8 mouse cellular contexts compared by ENCODE assay signal in genomic region chr2:127247592-127248333, GRCm38 (mm10). TPM values are rescaled to one million over a fixed set of nuclear protein-coding genes. Genes with fewer than 3 reads are reported as not detected.
DNase-seq lines count a peak whose midpoint lies in the region; ATAC-seq and TF ChIP-seq lines count a peak whose summit lies in the region.

TSS of gene Ciao1 (minus strand) at chr2:127247816.
TSS of gene Tmem127 (plus strand) at chr2:127247908.

- WGBS in forebrain, embryonic 11.5 days = under 1% methylated on average over 53 of the region's 53 CpGs
- under 1% methylated on average over 53 of the region's 53 CpGs for WGBS in heart, embryonic 16.5 days
- under 1% methylated on average over 52 of the region's 53 CpGs for WGBS in liver, embryonic 15.5 days (ENCODE audit: insufficient replicate concordance)
- WGBS in neural tube, embryonic 12.5 days = under 1% methylated on average over 53 of the region's 53 CpGs

- peak within 1 kb of the TSS; percentile 88 to 96 (median 96) for H3K4me3 ChIP-seq in CH12.LX (replicated peaks in 1 of 3; ENCODE audit: low read depth in 2 of 3, low read length in 2 of 3, poor library complexity in 1 of 3)
- peak within 1 kb of the TSS; percentile 86 for H3K4me3 ChIP-seq in forebrain, embryonic 11.5 days (ENCODE audit: low read depth, low read length)
- H3K4me3 ChIP-seq in heart, embryonic 16.5 days (ENCODE audit: low read length) = peak within 1 kb of the TSS; percentile 67
- H3K4me3 ChIP-seq in liver, embryonic 15.5 days (replicated peaks) = peak within 1 kb of the TSS; percentile 95
- peak within 1 kb of the TSS; percentile 90 for H3K4me3 ChIP-seq in neural tube, embryonic 12.5 days

- TF ChIP-seq POLR2A in CH12.LX (IDR thresholded peaks at IDR 0.05; ENCODE audit: low read depth, low read length) = peak; percentile 82

- dilution Hi-C loops in CH12.LX (cut with MboI; ENCODE audit: extremely low pct_ligation_motif_present, extremely low pct_unique_long_range_greater_than_20kb, low sequenced_read_pairs) = no loop called here

- H3K9ac ChIP-seq in CH12.LX (ENCODE audit: insufficient read depth, low read depth) = peak within 1 kb of the TSS; percentile 88
- H3K9ac ChIP-seq in forebrain, embryonic 11.5 days (ENCODE audit: low read length) = peak within 1 kb of the TSS; percentile 77
- H3K9ac ChIP-seq in heart, embryonic 16.5 days (ENCODE audit: low read length) = peak within 1 kb of the TSS; percentile 92
- peak within 1 kb of the TSS; percentile 95 for H3K9ac ChIP-seq in liver, embryonic 15.5 days
- H3K9ac ChIP-seq in neural tube, embryonic 12.5 days = peak within 1 kb of the TSS; percentile 83

- no peaks in the 10 kb centered on the region for H3K9me3 ChIP-seq in CH12.LX (replicated peaks; ENCODE audit: low read length)
- no peaks in the 10 kb centered on the region for H3K9me3 ChIP-seq in forebrain, embryonic 11.5 days (ENCODE audit: control insufficient read depth, low read length)
- H3K9me3 ChIP-seq in heart, embryonic 16.5 days (replicated peaks; ENCODE audit: control insufficient read depth, low read length) = no peaks in the 10 kb centered on the region
- no peaks in the 10 kb centered on the region for H3K9me3 ChIP-seq in liver, embryonic 15.5 days (replicated peaks)
- H3K9me3 ChIP-seq in neural tube, embryonic 12.5 days = no peaks in the 10 kb centered on the region

- peaks cover 5 to 31% of the 10 kb centered on the region in 2 experiments for H3K4me1 ChIP-seq in CH12.LX (ENCODE audit: control insufficient read depth in 1 of 2, insufficient read depth in 2 of 2)
- H3K4me1 ChIP-seq in forebrain, embryonic 11.5 days (replicated peaks; ENCODE audit: control insufficient read depth, insufficient read depth, low read length) = peaks cover 10% of the 10 kb centered on the region
- H3K4me1 ChIP-seq in heart, embryonic 16.5 days (ENCODE audit: control insufficient read depth, insufficient read depth, low read length) = peaks cover 43% of the 10 kb centered on the region
- H3K4me1 ChIP-seq in liver, embryonic 15.5 days (replicated peaks) = peaks cover 52% of the 10 kb centered on the region
- peaks cover 20% of the 10 kb centered on the region for H3K4me1 ChIP-seq in neural tube, embryonic 12.5 days

- H3K4me2 ChIP-seq in CH12.LX (ENCODE audit: insufficient read depth, low read depth, poor library complexity, severe bottlenecking) = peak within 1 kb of the TSS; percentile 99
- H3K4me2 ChIP-seq in forebrain, embryonic 11.5 days (ENCODE audit: low read depth, low read length, severe bottlenecking) = peak within 1 kb of the TSS; percentile 95
- H3K4me2 ChIP-seq in heart, embryonic 16.5 days (ENCODE audit: low read depth, low read length) = peak within 1 kb of the TSS; percentile 88
- peak within 1 kb of the TSS; percentile 95 for H3K4me2 ChIP-seq in liver, embryonic 15.5 days
- peak within 1 kb of the TSS; percentile 100 for H3K4me2 ChIP-seq in neural tube, embryonic 12.5 days (replicated peaks)

- no peak for TF ChIP-seq EP300 in CH12.LX (IDR thresholded peaks at IDR 0.05; ENCODE audit: low read length)

- peaks cover 30 to 61% of the 10 kb centered on the region in 2 experiments for H3K36me3 ChIP-seq in CH12.LX (replicated peaks in 1 of 2; ENCODE audit: control insufficient read depth in 1 of 2, insufficient read depth in 1 of 2, low read length in 1 of 2)
- no peaks in the 10 kb centered on the region; the same call in 1 of the 2 replicates for H3K36me3 ChIP-seq in forebrain, embryonic 11.5 days (ENCODE audit: control insufficient read depth, insufficient read depth, low read length)
- H3K36me3 ChIP-seq in heart, embryonic 16.5 days (ENCODE audit: control insufficient read depth, insufficient read depth) = peaks cover 17% of the 10 kb centered on the region
- H3K36me3 ChIP-seq in liver, embryonic 15.5 days (replicated peaks) = peaks cover 37% of the 10 kb centered on the region
- peaks cover 37% of the 10 kb centered on the region for H3K36me3 ChIP-seq in neural tube, embryonic 12.5 days

- no peak for TF ChIP-seq RAD21 in CH12.LX (IDR thresholded peaks at IDR 0.05; ENCODE audit: low read depth, low read length)

- in situ Hi-C loops in CH12.LX (cut with MboI; ENCODE audit: low pct_ligation_motif_present, low pct_unique_long_range_greater_than_20kb, low sequenced_read_pairs) = no loop called here

- peak; percentile 98 for ATAC-seq in forebrain, embryonic 11.5 days (replicated peaks; ENCODE audit: low FRiP score)
- ATAC-seq in heart, embryonic 16.5 days (replicated peaks; ENCODE audit: extremely low read depth, insufficient read depth, low FRiP score) = peak; percentile 98
- ATAC-seq in liver, embryonic 15.5 days (ENCODE audit: insufficient read depth) = peak; percentile 99
- ATAC-seq in neural tube, embryonic 12.5 days (ENCODE audit: low FRiP score, low read depth) = peak; percentile 99

- peak; percentile 99 for DNase-seq in CH12.LX (ENCODE audit: extremely low read depth)
- DNase-seq in c-Kit-positive CD71-positive TER-119-negative erythroid progenitor cells, embryonic 14.5 days (ENCODE audit: low read depth) = peak; percentile 98
- peak; percentile 99 for DNase-seq in forebrain, embryonic 11.5 days (ENCODE audit: low spot score)
- peak; percentile 99 for DNase-seq in kidney, postnatal 36 days
- peak; percentile 99 for DNase-seq in telencephalon, adult 2 months (ENCODE audit: low read depth, low spot score)

- H3K79me2 ChIP-seq in CH12.LX (replicated peaks; ENCODE audit: control insufficient read depth, extremely low read depth, insufficient read depth, poor library complexity, severe bottlenecking) = peaks cover 17% of the 10 kb centered on the region

- no peak for TF ChIP-seq CTCF in CH12.LX (conservative IDR thresholded peaks at IDR 0.05 in 1 of 2, IDR thresholded peaks at IDR 0.05 in 1 of 2; ENCODE audit: low read depth in 2 of 2, low read length in 2 of 2)

- no peaks in the 10 kb centered on the region for H3K27me3 ChIP-seq in CH12.LX (replicated peaks)
- H3K27me3 ChIP-seq in forebrain, embryonic 11.5 days (ENCODE audit: control insufficient read depth, insufficient read depth, low read length) = no peaks in the 10 kb centered on the region
- H3K27me3 ChIP-seq in heart, embryonic 16.5 days (ENCODE audit: control insufficient read depth, insufficient read depth, low read length) = no peaks in the 10 kb centered on the region
- no peaks in the 10 kb centered on the region for H3K27me3 ChIP-seq in liver, embryonic 15.5 days
- H3K27me3 ChIP-seq in neural tube, embryonic 12.5 days (replicated peaks) = no peaks in the 10 kb centered on the region

- no peak within 1 kb of the TSS for H3K27ac ChIP-seq in CH12.LX (ENCODE audit: insufficient read depth, low read depth)
- H3K27ac ChIP-seq in forebrain, embryonic 11.5 days (ENCODE audit: low read depth, low read length) = 0 out of 2 replicates have a peak within 1 kb of the TSS, but pooled peaks have one; percentile 41
- H3K27ac ChIP-seq in heart, embryonic 16.5 days (ENCODE audit: low read length) = peak within 1 kb of the TSS; percentile 81
- H3K27ac ChIP-seq in liver, embryonic 15.5 days (replicated peaks) = peak within 1 kb of the TSS; percentile 89
- H3K27ac ChIP-seq in neural tube, embryonic 12.5 days = peak within 1 kb of the TSS; percentile 42; the same call in 1 of the 2 replicates

TF ChIP-seq in CH12.LX, 34 proteins besides CTCF, POLR2A, EP300 and RAD21 (continues in another document):
- TF ChIP-seq PAX5 (IDR thresholded peaks at IDR 0.05; ENCODE audit: low read length) (no peak), MAX (IDR thresholded peaks at IDR 0.05; ENCODE audit: low read length) (peak; percentile 49; the same call in 1 of the 2 replicates), ZNF384 (IDR thresholded peaks at IDR 0.05; ENCODE audit: low read depth, low read length) (no peak), ELF1 (IDR thresholded peaks at IDR 0.05; ENCODE audit: low read depth, low read length) (peak; percentile 95), POLR2AphosphoS2 (IDR thresholded peaks at IDR 0.05; ENCODE audit: low read depth, low read length) (no peak), HCFC1 (IDR thresholded peaks at IDR 0.05; ENCODE audit: low read depth, low read length) (peak; percentile 97), ZMIZ1 (IDR thresholded peaks at IDR 0.05; ENCODE audit: low read depth, low read length) (no peak), USF2 (conservative IDR thresholded peaks at IDR 0.05; ENCODE audit: low read depth, low read length) (0 out of 2 replicates have a peak, but pooled peaks have one; percentile 48), GABPA (IDR thresholded peaks at IDR 0.05; ENCODE audit: insufficient replicate concordance, low read depth, low read length) (peak; percentile 70; the same call in 1 of the 2 replicates), TBP (conservative IDR thresholded peaks at IDR 0.05; ENCODE audit: low read depth, low read length) (0 out of 2 replicates have a peak, but pooled peaks have one; percentile 63), CHD2 (IDR thresholded peaks at IDR 0.05; ENCODE audit: low read length) (peak; percentile 98), SMC3 (IDR thresholded peaks at IDR 0.05; ENCODE audit: low read depth, low read length) (no peak), KAT2A (IDR thresholded peaks at IDR 0.05; ENCODE audit: insufficient replicate concordance, low read length) (peak; percentile 96; the same call in 1 of the 2 replicates), USF1 (IDR thresholded peaks at IDR 0.05; ENCODE audit: low read depth, low read length) (peak; percentile 52), RCOR1 (conservative IDR thresholded peaks at IDR 0.05; ENCODE audit: low read depth, low read length) (no peak), SIN3A (IDR thresholded peaks at IDR 0.05; ENCODE audit: low read length) (peak; percentile 98), MXI1 (IDR thresholded peaks at IDR 0.05; ENCODE audit: low read depth, low read length) (peak; percentile 92)

RNA-seq across cellular contexts. Expression of gene Ciao1, which starts in this region (rescaled TPM):
- 72.1 and 79.0 TPM in 2 replicates for total RNA-seq in CH12.LX (2012; rRNA removed)
- 58.3 and 60.9 TPM in 2 replicates for total RNA-seq in CH12.LX (2014; rRNA removed)
- polyA plus RNA-seq in CH12.LX (2012; ENCODE audit: insufficient read length, low read depth) = 74.3 and 74.5 TPM in 2 replicates
- polyA plus RNA-seq in forebrain, embryonic 11.5 days (2014; fragmentation: Nextera tagmentation; extraction: Ambion mirVana) = 46.3 and 55.6 TPM in 2 replicates
- 59.6 and 68.9 TPM in 2 replicates for polyA plus RNA-seq in heart, embryonic 16.5 days (2015; fragmentation: Nextera tagmentation; extraction: Ambion mirVana)
- 39.9 and 40.7 TPM in 2 replicates for polyA plus RNA-seq in liver, embryonic 15.5 days (2015; fragmentation: Nextera tagmentation; extraction: Ambion mirVana)
- 64.1 and 64.5 TPM in 2 replicates for polyA plus RNA-seq in neural tube, embryonic 12.5 days (2016; fragmentation: Nextera tagmentation; extraction: Ambion mirVana)

RNA-seq across cellular contexts. Expression of gene Tmem127, which starts in this region (rescaled TPM):
- total RNA-seq in CH12.LX (2012; rRNA removed) (11.5 and 12.0 TPM in 2 replicates), CH12.LX (2014; rRNA removed) (12.3 and 15.8 TPM in 2 replicates)
- polyA plus RNA-seq in CH12.LX (2012; ENCODE audit: insufficient read length, low read depth) = 11.4 and 11.9 TPM in 2 replicates
- polyA plus RNA-seq in forebrain, embryonic 11.5 days (2014; fragmentation: Nextera tagmentation; extraction: Ambion mirVana) = 23.0 and 25.7 TPM in 2 replicates
- polyA plus RNA-seq in heart, embryonic 16.5 days (2015; fragmentation: Nextera tagmentation; extraction: Ambion mirVana) = 20.3 and 23.4 TPM in 2 replicates
- polyA plus RNA-seq in liver, embryonic 15.5 days (2015; fragmentation: Nextera tagmentation; extraction: Ambion mirVana) = 12.1 and 12.2 TPM in 2 replicates
- polyA plus RNA-seq in neural tube, embryonic 12.5 days (2016; fragmentation: Nextera tagmentation; extraction: Ambion mirVana) = 37.5 and 41.7 TPM in 2 replicates
